Mouse (Mus musculus): ENCODE data around the gene Ctsz. TPM values are rescaled to one million over a fixed set of nuclear protein-coding genes. Genes with fewer than 3 reads are reported as not detected.

The Ctsz gene
- polyA plus RNA-seq, 1 experiment from 2014 or later = 125 TPM

DNA sequence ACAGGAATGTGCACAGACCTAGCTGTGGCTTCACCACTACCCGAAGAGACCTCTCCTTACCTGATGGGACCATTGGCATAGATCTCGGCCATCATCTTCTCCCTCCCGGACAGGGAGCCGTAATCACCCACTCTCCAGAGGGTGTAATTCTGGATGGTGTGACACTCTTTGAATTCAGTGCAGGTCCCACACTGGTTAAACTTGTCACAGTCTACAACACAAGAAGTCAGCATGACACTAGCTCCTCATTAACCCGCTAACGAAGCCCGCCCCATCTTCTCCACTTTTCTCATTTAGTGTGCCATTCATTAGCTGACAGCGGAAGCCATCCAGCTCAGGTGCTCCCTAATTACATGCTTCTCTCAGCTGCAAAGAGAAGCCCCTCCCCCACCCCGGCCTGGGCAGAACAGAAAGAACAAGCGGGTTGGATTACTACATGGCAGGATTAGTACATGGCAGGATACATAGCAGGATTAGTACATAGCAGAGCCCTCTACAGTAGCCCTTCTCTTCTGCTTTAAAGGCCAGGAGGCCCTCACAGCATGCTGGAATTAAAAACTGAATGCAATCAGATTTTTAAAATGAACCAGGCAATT lies 9.7 kb downstream of the Ctsz start:
- H3K9ac ChIP-seq (ENCODE audit: low read length) = no peak overlapping the region
- no peak overlapping the region for H3K4me2 ChIP-seq (ENCODE audit: low read length)
- ATAC-seq (ENCODE audit: insufficient number of reproducible peaks, insufficient read depth, low FRiP score, low read depth) = no peak
- H3K4me1 ChIP-seq (ENCODE audit: control insufficient read depth in 2 of 2, insufficient read depth in 2 of 2, low read length in 2 of 2) = no peaks in the 10 kb centered on the region
- H3K27me3 ChIP-seq (ENCODE audit: control insufficient read depth, insufficient read depth, low read length) = no peaks in the 10 kb centered on the region
- H3K4me3 ChIP-seq (ENCODE audit: control insufficient read depth in 1 of 2, insufficient read depth in 1 of 2, low read depth in 1 of 2, low read length in 2 of 2) = no peak overlapping the region
- no peak overlapping the region for H3K27ac ChIP-seq (replicated peaks in 1 of 2; ENCODE audit: control insufficient read depth in 1 of 2, insufficient read depth in 1 of 2, low read depth in 2 of 2, low read length in 2 of 2)
- WGBS = 91% methylated on average over 10 of the region's 10 CpGs
- peaks cover 79% of the 10 kb centered on the region for H3K36me3 ChIP-seq (ENCODE audit: control insufficient read depth, insufficient read depth, low read length)
- no peaks in the 10 kb centered on the region for H3K9me3 ChIP-seq (ENCODE audit: control insufficient read depth, low read length)

GRCm38 (mm10) chr2:174428076-174428835 lies 10.6 kb downstream of the Ctsz start:
- WGBS = 82% methylated on average over 18 of the region's 18 CpGs
- Histone ChIP-seq H3K27me3 (ENCODE audit: control insufficient read depth, insufficient read depth, low read length) (no peaks in the 10 kb centered on the region), H3K4me2 (ENCODE audit: low read length) (no peak overlapping the region), H3K9ac (ENCODE audit: low read length) (no peak overlapping the region), H3K4me1 (ENCODE audit: control insufficient read depth in 2 of 2, insufficient read depth in 2 of 2, low read length in 2 of 2) (no peaks in the 10 kb centered on the region), H3K36me3 (ENCODE audit: control insufficient read depth, insufficient read depth, low read length) (peaks cover 82% of the 10 kb centered on the region), H3K4me3 (ENCODE audit: control insufficient read depth in 1 of 2, insufficient read depth in 1 of 2, low read depth in 1 of 2, low read length in 2 of 2) (no peak overlapping the region), H3K9me3 (ENCODE audit: control insufficient read depth, low read length) (no peaks in the 10 kb centered on the region), H3K27ac (replicated peaks in 1 of 2; ENCODE audit: control insufficient read depth in 1 of 2, insufficient read depth in 1 of 2, low read depth in 2 of 2, low read length in 2 of 2) (no peak overlapping the region)
- no peak for ATAC-seq (ENCODE audit: insufficient number of reproducible peaks, insufficient read depth, low FRiP score, low read depth)

GRCm38 (mm10) chr2:174426856-174427255 lies 12.0 kb downstream of the Ctsz start:
- ATAC-seq (ENCODE audit: insufficient number of reproducible peaks, insufficient read depth, low FRiP score, low read depth) = no peak
- H3K4me3 ChIP-seq (ENCODE audit: control insufficient read depth in 1 of 2, insufficient read depth in 1 of 2, low read depth in 1 of 2, low read length in 2 of 2) = no peak overlapping the region
- 92% methylated on average over 12 of the region's 12 CpGs for WGBS
- H3K36me3 ChIP-seq (ENCODE audit: control insufficient read depth, insufficient read depth, low read length) = peaks cover 85% of the 10 kb centered on the region
- H3K4me2 ChIP-seq (ENCODE audit: low read length) = no peak overlapping the region
- H3K9ac ChIP-seq (ENCODE audit: low read length) = no peak overlapping the region
- H3K9me3 ChIP-seq (ENCODE audit: control insufficient read depth, low read length) = no peaks in the 10 kb centered on the region
- H3K27me3 ChIP-seq (ENCODE audit: control insufficient read depth, insufficient read depth, low read length) = no peaks in the 10 kb centered on the region
- no peaks in the 10 kb centered on the region for H3K4me1 ChIP-seq (ENCODE audit: control insufficient read depth in 2 of 2, insufficient read depth in 2 of 2, low read length in 2 of 2)
- H3K27ac ChIP-seq (replicated peaks in 1 of 2; ENCODE audit: control insufficient read depth in 1 of 2, insufficient read depth in 1 of 2, low read depth in 2 of 2, low read length in 2 of 2) = no peak overlapping the region

GRCm38 (mm10) chr2:174424301-174425085 lies 14.3 kb downstream of the Ctsz start:
- H3K4me1 ChIP-seq (ENCODE audit: control insufficient read depth in 2 of 2, insufficient read depth in 2 of 2, low read length in 2 of 2) = no peaks in the 10 kb centered on the region
- no peak overlapping the region for H3K4me2 ChIP-seq (ENCODE audit: low read length)
- H3K27me3 ChIP-seq (ENCODE audit: control insufficient read depth, insufficient read depth, low read length) = no peaks in the 10 kb centered on the region
- H3K36me3 ChIP-seq (ENCODE audit: control insufficient read depth, insufficient read depth, low read length) = peaks cover 98% of the 10 kb centered on the region
- H3K9me3 ChIP-seq (ENCODE audit: control insufficient read depth, low read length) = no peaks in the 10 kb centered on the region
- no peak overlapping the region for H3K27ac ChIP-seq (replicated peaks in 1 of 2; ENCODE audit: control insufficient read depth in 1 of 2, insufficient read depth in 1 of 2, low read depth in 2 of 2, low read length in 2 of 2)
- WGBS = 89% methylated on average over 11 of the region's 11 CpGs
- ATAC-seq (ENCODE audit: insufficient number of reproducible peaks, insufficient read depth, low FRiP score, low read depth) = no peak
- H3K9ac ChIP-seq (ENCODE audit: low read length) = no peak overlapping the region
- H3K4me3 ChIP-seq (ENCODE audit: control insufficient read depth in 1 of 2, insufficient read depth in 1 of 2, low read depth in 1 of 2, low read length in 2 of 2) = no peak overlapping the region

- H3K4me2 ChIP-seq (ENCODE audit: low read length) = no peak overlapping the region
- H3K4me3 ChIP-seq (ENCODE audit: control insufficient read depth in 1 of 2, insufficient read depth in 1 of 2, low read depth in 1 of 2, low read length in 2 of 2) = no peak overlapping the region
- H3K27me3 ChIP-seq (ENCODE audit: control insufficient read depth, insufficient read depth, low read length) = no peaks in the 10 kb centered on the region
- ATAC-seq (ENCODE audit: insufficient number of reproducible peaks, insufficient read depth, low FRiP score, low read depth) = no peak
- H3K27ac ChIP-seq (replicated peaks in 1 of 2; ENCODE audit: control insufficient read depth in 1 of 2, insufficient read depth in 1 of 2, low read depth in 2 of 2, low read length in 2 of 2) = no peak overlapping the region
- WGBS = 88% methylated on average over 6 of the region's 6 CpGs
- no peaks in the 10 kb centered on the region for H3K9me3 ChIP-seq (ENCODE audit: control insufficient read depth, low read length)
- peaks cover 3 to 9% of the 10 kb centered on the region in 2 experiments for H3K4me1 ChIP-seq (ENCODE audit: control insufficient read depth in 2 of 2, insufficient read depth in 2 of 2, low read length in 2 of 2)
- H3K9ac ChIP-seq (ENCODE audit: low read length) = no peak overlapping the region
- H3K36me3 ChIP-seq (ENCODE audit: control insufficient read depth, insufficient read depth, low read length) = peaks cover 64% of the 10 kb centered on the region
Observed at GRCm38 (mm10) chr2:174421107-174421506, 17.7 kb downstream of the Ctsz start.

DNA sequence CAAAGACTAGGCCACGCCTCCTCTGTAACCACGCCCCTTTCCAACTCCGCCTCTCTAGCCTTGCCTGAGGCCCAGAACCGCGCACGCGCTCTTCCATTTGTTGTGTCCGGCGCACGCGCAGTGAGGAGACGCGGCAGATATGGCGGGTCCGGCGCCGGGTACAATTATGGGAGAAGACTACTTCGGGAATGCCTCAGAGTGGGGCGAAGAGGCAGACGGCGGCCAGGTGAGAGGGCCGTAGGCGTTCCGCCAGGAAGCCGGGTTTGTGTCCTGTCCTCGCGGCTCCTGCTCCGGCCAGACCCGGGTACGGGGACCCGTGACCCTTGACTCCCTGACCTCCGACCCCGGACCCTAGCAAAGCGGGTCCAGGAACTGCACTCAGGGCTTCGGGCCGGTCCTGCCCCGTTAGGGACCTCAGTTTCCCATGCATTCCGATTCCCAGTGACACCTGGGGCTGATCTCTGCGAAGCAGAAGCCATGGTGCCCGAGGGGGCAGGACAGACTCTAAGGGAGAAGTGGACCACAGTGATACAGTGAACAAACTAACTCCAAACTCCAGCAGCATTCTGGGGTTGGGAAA lies 23.0 kb downstream of the Ctsz start, which contains the start of gene Nelfcd:
Nelfcd (plus strand) TSS at position 74 of the 580 bp plus-strand sequence.
- peak within 1 kb of the TSS; percentile 88 to 95 for H3K4me3 ChIP-seq (ENCODE audit: control insufficient read depth in 1 of 2, insufficient read depth in 1 of 2, low read depth in 1 of 2, low read length in 2 of 2)
- H3K9me3 ChIP-seq (ENCODE audit: control insufficient read depth, low read length) = no peaks in the 10 kb centered on the region
- H3K27ac ChIP-seq (replicated peaks in 1 of 2; ENCODE audit: control insufficient read depth in 1 of 2, insufficient read depth in 1 of 2, low read depth in 2 of 2, low read length in 2 of 2) = peak within 1 kb of the TSS; percentile 21 to 47; a peak in 1 of 4 replicates
- peak within 1 kb of the TSS; percentile 95 for H3K9ac ChIP-seq (ENCODE audit: low read length)
- H3K4me1 ChIP-seq (ENCODE audit: control insufficient read depth in 2 of 2, insufficient read depth in 2 of 2, low read length in 2 of 2) = peaks cover 3 to 10% of the 10 kb centered on the region in 2 experiments
- under 1% methylated on average over 40 of the region's 40 CpGs for WGBS
- peak within 1 kb of the TSS; percentile 86 for H3K4me2 ChIP-seq (ENCODE audit: low read length)
- no peaks in the 10 kb centered on the region for H3K27me3 ChIP-seq (ENCODE audit: control insufficient read depth, insufficient read depth, low read length)
- peaks cover 11% of the 10 kb centered on the region; the same call in 1 of the 2 replicates for H3K36me3 ChIP-seq (ENCODE audit: control insufficient read depth, insufficient read depth, low read length)
- peak; percentile 94 for ATAC-seq (ENCODE audit: insufficient number of reproducible peaks, insufficient read depth, low FRiP score, low read depth)

GRCm38 (mm10) chr2:174415001-174415730 lies 23.7 kb downstream of the Ctsz start:
- 43% methylated on average over 18 of the region's 18 CpGs for WGBS
- no peak for ATAC-seq (ENCODE audit: insufficient number of reproducible peaks, insufficient read depth, low FRiP score, low read depth)
- no peak overlapping the region for H3K27ac ChIP-seq (replicated peaks in 1 of 2; ENCODE audit: control insufficient read depth in 1 of 2, insufficient read depth in 1 of 2, low read depth in 2 of 2, low read length in 2 of 2)

More at GRCm38 (mm10) chr2:174415001-174415730, 23.7 kb downstream of the Ctsz start:
- no peaks in the 10 kb centered on the region for H3K27me3 ChIP-seq (ENCODE audit: control insufficient read depth, insufficient read depth, low read length)
- peak overlapping the region; percentile 86 for H3K4me2 ChIP-seq (ENCODE audit: low read length)
- H3K4me3 ChIP-seq (ENCODE audit: control insufficient read depth in 1 of 2, insufficient read depth in 1 of 2, low read depth in 1 of 2, low read length in 2 of 2) = peak overlapping the region; percentile 88 to 95
- peaks cover 5% of the 10 kb centered on the region; the same call in 1 of the 2 replicates for H3K36me3 ChIP-seq (ENCODE audit: control insufficient read depth, insufficient read depth, low read length)
- no peak overlapping the region for H3K9ac ChIP-seq (ENCODE audit: low read length)
- no peaks in the 10 kb centered on the region for H3K9me3 ChIP-seq (ENCODE audit: control insufficient read depth, low read length)
- peaks cover 3 to 10% of the 10 kb centered on the region in 2 experiments for H3K4me1 ChIP-seq (ENCODE audit: control insufficient read depth in 2 of 2, insufficient read depth in 2 of 2, low read length in 2 of 2)
